Mouse (Mus musculus): Measurements from ENCODE around the gene Deup1. TPM values are rescaled to one million over a fixed set of nuclear protein-coding genes. Genes with fewer than 3 reads are reported as not detected.

Gene Deup1
- polyA plus RNA-seq, 1 experiment from 2014 or later, result 0.70 TPM

DNA sequence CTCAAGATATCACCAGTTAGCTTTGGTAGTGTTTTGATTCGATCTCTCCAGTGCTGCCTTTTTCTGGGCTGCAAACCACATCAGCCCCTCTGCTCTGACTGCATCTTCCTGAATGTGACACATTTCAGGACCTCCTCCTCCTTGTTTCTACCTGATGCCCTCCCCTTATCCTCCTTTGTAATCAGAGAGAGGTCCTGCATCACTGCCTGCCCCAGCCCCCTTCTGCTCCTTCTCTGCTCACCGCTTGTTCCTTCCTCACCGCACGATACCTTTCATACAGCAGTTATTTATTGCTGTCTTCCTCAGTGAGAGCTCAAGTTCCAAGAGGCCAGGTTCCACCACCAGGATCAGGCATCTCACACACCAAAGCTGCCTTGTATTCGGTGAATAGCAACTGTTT is 96.5 kb downstream of the Deup1 start:
- Histone ChIP-seq H3K9ac (ENCODE audit: low read depth, low read length) (no peak overlapping the region), H3K27me3 (ENCODE audit: insufficient read depth, low read length) (no peaks in the 10 kb centered on the region), H3K4me1 (replicated peaks; ENCODE audit: insufficient read depth, low read length) (peaks cover 19% of the 10 kb centered on the region), H3K4me3 (replicated peaks; ENCODE audit: low read depth, low read length) (no peak overlapping the region), H3K9me3 (replicated peaks; ENCODE audit: low read length) (no peaks in the 10 kb centered on the region), H3K4me2 (ENCODE audit: low read length) (no peak overlapping the region), H3K27ac (no peak overlapping the region), H3K36me3 (ENCODE audit: insufficient read depth, low read length) (0 out of 2 replicates have a peak, but pooled peaks cover 4% of the 10 kb centered on the region)
- ATAC-seq (replicated peaks; ENCODE audit: low FRiP score, low read depth) (no peak; the same call in 1 of the 2 replicates), DNase-seq (ENCODE audit: low spot score) (peak; percentile 51)
- 16% methylated on average over 5 of the region's 5 CpGs for WGBS
- TF ChIP-seq CTCF (IDR thresholded peaks at IDR 0.05; ENCODE audit: low read depth), result no peak

GRCm38 (mm10) chr9:15529965-15530320 is 97.8 kb downstream of the Deup1 start:
- Histone ChIP-seq H3K27me3 (ENCODE audit: insufficient read depth, low read length) (no peaks in the 10 kb centered on the region), H3K27ac (no peak overlapping the region), H3K4me1 (replicated peaks; ENCODE audit: insufficient read depth, low read length) (peaks cover 19% of the 10 kb centered on the region), H3K36me3 (ENCODE audit: insufficient read depth, low read length) (0 out of 2 replicates have a peak, but pooled peaks cover 4% of the 10 kb centered on the region), H3K9me3 (replicated peaks; ENCODE audit: low read length) (no peaks in the 10 kb centered on the region), H3K4me2 (ENCODE audit: low read length) (no peak overlapping the region), H3K9ac (ENCODE audit: low read depth, low read length) (no peak overlapping the region), H3K4me3 (replicated peaks; ENCODE audit: low read depth, low read length) (no peak overlapping the region)
- DNase-seq (ENCODE audit: low spot score) (no peak), ATAC-seq (replicated peaks; ENCODE audit: low FRiP score, low read depth) (no peak)
- 80% methylated on average over 2 of the region's 2 CpGs for WGBS
- no peak for TF ChIP-seq CTCF (IDR thresholded peaks at IDR 0.05; ENCODE audit: low read depth)

DNA sequence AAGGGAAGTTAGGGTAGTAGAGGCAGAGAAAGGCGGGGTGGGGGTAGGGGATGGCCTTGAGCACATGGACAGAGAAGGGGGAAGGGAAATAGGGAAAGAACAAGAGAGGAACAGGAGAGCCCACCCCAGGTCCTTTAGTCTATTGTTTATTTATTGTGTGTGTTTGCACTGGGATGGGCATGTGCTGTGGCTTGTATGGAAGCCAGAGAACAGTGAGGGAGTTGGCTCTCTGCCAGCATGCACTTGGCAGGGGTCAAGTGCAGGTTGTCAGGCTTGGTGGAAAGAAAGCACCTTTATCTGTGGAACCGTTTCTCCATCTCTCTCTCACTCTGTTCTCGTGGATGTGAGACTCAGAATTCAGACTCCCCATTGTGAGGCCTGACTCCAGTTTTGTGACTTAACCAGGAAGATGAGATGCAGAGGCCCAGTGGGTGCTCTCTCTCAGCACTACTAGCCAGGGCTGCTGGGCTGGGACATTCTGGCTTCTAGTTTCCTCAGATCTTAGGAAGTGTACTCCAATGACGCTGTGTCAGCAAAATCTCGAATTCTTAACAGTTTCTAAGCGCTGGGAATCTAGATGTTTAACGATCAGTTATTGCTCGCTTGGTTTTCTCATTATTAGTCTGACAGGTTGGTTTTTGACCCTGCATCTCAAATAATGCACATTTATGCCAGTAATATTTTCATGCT is 98.3 kb downstream of the Deup1 start:
- ATAC-seq (replicated peaks; ENCODE audit: low FRiP score, low read depth), result no peak
- no peak for DNase-seq (ENCODE audit: low spot score)
- no peak for TF ChIP-seq CTCF (IDR thresholded peaks at IDR 0.05; ENCODE audit: low read depth)
- 0 out of 2 replicates have a peak, but pooled peaks cover 4% of the 10 kb centered on the region for H3K36me3 ChIP-seq (ENCODE audit: insufficient read depth, low read length)
- WGBS, result 47% methylated on average over 8 of the region's 8 CpGs
- peak overlapping the region; percentile 36 for H3K27ac ChIP-seq
- peaks cover 19% of the 10 kb centered on the region for H3K4me1 ChIP-seq (replicated peaks; ENCODE audit: insufficient read depth, low read length)
- no peak overlapping the region for H3K4me3 ChIP-seq (replicated peaks; ENCODE audit: low read depth, low read length)
- no peaks in the 10 kb centered on the region for H3K27me3 ChIP-seq (ENCODE audit: insufficient read depth, low read length)
- H3K9me3 ChIP-seq (replicated peaks; ENCODE audit: low read length), result no peaks in the 10 kb centered on the region
- H3K4me2 ChIP-seq (ENCODE audit: low read length), result no peak overlapping the region
- no peak overlapping the region for H3K9ac ChIP-seq (ENCODE audit: low read depth, low read length)

- no peak overlapping the region for H3K4me3 ChIP-seq (replicated peaks; ENCODE audit: low read depth, low read length)
- ATAC-seq (replicated peaks; ENCODE audit: low FRiP score, low read depth) (no peak), DNase-seq (ENCODE audit: low spot score) (peak; percentile 54)
- H3K9me3 ChIP-seq (replicated peaks; ENCODE audit: low read length), result no peaks in the 10 kb centered on the region
- peaks cover 19% of the 10 kb centered on the region for H3K4me1 ChIP-seq (replicated peaks; ENCODE audit: insufficient read depth, low read length)
- H3K9ac ChIP-seq (ENCODE audit: low read depth, low read length), result no peak overlapping the region
- H3K4me2 ChIP-seq (ENCODE audit: low read length), result no peak overlapping the region
- WGBS, result 72% methylated on average over 7 of the region's 7 CpGs
- TF ChIP-seq CTCF (IDR thresholded peaks at IDR 0.05; ENCODE audit: low read depth), result no peak
- H3K27me3 ChIP-seq (ENCODE audit: insufficient read depth, low read length), result no peaks in the 10 kb centered on the region
- H3K36me3 ChIP-seq (ENCODE audit: insufficient read depth, low read length), result 0 out of 2 replicates have a peak, but pooled peaks cover 4% of the 10 kb centered on the region
- H3K27ac ChIP-seq, result no peak overlapping the region
These were observed 99.4 kb downstream of the Deup1 start for GRCm38 (mm10) chr9:15528368-15528767.

DNA sequence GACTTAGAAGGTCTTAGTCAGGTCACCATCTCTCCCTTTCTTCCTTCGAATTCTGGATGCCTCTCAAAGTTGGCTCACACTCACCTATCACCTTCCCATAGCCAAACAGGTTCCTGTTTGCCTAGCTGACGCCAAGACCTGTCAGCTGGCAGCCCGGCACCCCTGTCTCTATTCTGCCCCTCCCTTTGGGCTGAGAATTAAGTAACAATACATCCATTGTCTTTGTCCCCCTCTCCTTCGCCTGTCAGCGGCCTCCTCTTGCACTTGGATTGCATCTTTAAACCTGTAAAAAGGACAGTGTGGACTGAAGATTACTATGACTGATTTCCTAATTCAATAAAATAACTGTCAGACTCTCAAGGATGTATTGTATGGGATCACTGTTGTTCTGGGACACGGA is 99.9 kb downstream of the Deup1 start:
- H3K27me3 ChIP-seq (ENCODE audit: insufficient read depth, low read length), result no peaks in the 10 kb centered on the region
- no peak overlapping the region for H3K4me3 ChIP-seq (replicated peaks; ENCODE audit: low read depth, low read length)
- no peak overlapping the region for H3K27ac ChIP-seq
- WGBS, result 73% methylated on average over 6 of the region's 6 CpGs
- no peaks in the 10 kb centered on the region for H3K9me3 ChIP-seq (replicated peaks; ENCODE audit: low read length)
- DNase-seq (ENCODE audit: low spot score), result no peak
- no peak for TF ChIP-seq CTCF (IDR thresholded peaks at IDR 0.05; ENCODE audit: low read depth)
- H3K9ac ChIP-seq (ENCODE audit: low read depth, low read length), result no peak overlapping the region
- no peak for ATAC-seq (replicated peaks; ENCODE audit: low FRiP score, low read depth)
- H3K36me3 ChIP-seq (ENCODE audit: insufficient read depth, low read length), result 0 out of 2 replicates have a peak, but pooled peaks cover 4% of the 10 kb centered on the region
- no peak overlapping the region for H3K4me2 ChIP-seq (ENCODE audit: low read length)
- peaks cover 19% of the 10 kb centered on the region for H3K4me1 ChIP-seq (replicated peaks; ENCODE audit: insufficient read depth, low read length)

GRCm38 (mm10) chr9:15526539-15526938 is 101.2 kb downstream of the Deup1 start:
- no peak overlapping the region for H3K9ac ChIP-seq (ENCODE audit: low read depth, low read length)
- H3K36me3 ChIP-seq (ENCODE audit: insufficient read depth, low read length), result 0 out of 2 replicates have a peak, but pooled peaks cover 4% of the 10 kb centered on the region
- WGBS, result 68% methylated on average over 7 of the region's 7 CpGs
- H3K27me3 ChIP-seq (ENCODE audit: insufficient read depth, low read length), result no peaks in the 10 kb centered on the region
- H3K4me1 ChIP-seq (replicated peaks; ENCODE audit: insufficient read depth, low read length), result peaks cover 19% of the 10 kb centered on the region
- H3K4me2 ChIP-seq (ENCODE audit: low read length), result no peak overlapping the region
- DNase-seq (ENCODE audit: low spot score), result no peak
- H3K4me3 ChIP-seq (replicated peaks; ENCODE audit: low read depth, low read length), result no peak overlapping the region
- no peak overlapping the region for H3K27ac ChIP-seq
- no peak for TF ChIP-seq CTCF (IDR thresholded peaks at IDR 0.05; ENCODE audit: low read depth)
- ATAC-seq (replicated peaks; ENCODE audit: low FRiP score, low read depth), result no peak
- no peaks in the 10 kb centered on the region for H3K9me3 ChIP-seq (replicated peaks; ENCODE audit: low read length)
